Mouse (Mus musculus) stomach, embryonic 14.5 days (tissue): ENCODE measurements at regions not wholly inside any gene's neighbourhood (a gene's known extent, or its start where the extent isn't known, plus 50 kb on each side); places are given as distances from the start of the nearest gene placed in this dataset.
A peak's percentile ranks its signal among the peaks of the same experiment; 100 is the strongest.

Experiments used
- ATAC-seq: fragments of 200-750 bp; cut with Nextera tagmentation; 2 replicates; pipeline ENCODE4 v1.8.0; 2017; ENCODE audit warnings: low read depth, moderate TSS enrichment; ENCODE audit not compliant: insufficient number of reproducible peaks, insufficient read depth, low FRiP score
- H3K27ac ChIP-seq: fragments of 300-500 bp; sonication (generic); 2 replicates; pipeline ENCODE4 v1.5.1; 2014; ENCODE audit warnings: mild to moderate bottlenecking, low read length, moderate library complexity, mixed read lengths
- H3K27me3 ChIP-seq: fragments of 300-500 bp; sonication (generic); 2 replicates; pipeline ENCODE4 v1.6.1; 2014; ENCODE audit warnings: low read length, control low read depth, mixed read lengths; ENCODE audit not compliant: control insufficient read depth, insufficient read depth
- H3K36me3 ChIP-seq: fragments of 300-500 bp; sonication (generic); 2 replicates; pipeline ENCODE4 v1.6.1; 2014; ENCODE audit warnings: mild to moderate bottlenecking, control low read depth, low read length, moderate library complexity, mixed read lengths; ENCODE audit not compliant: control insufficient read depth, insufficient read depth
- H3K4me1 ChIP-seq: fragments of 300-500 bp; sonication (generic); 2 replicates; pipeline ENCODE4 v1.6.1; 2014; ENCODE audit warnings: low read length, control low read depth, mixed read lengths; ENCODE audit not compliant: control insufficient read depth, insufficient read depth
- H3K4me2 ChIP-seq: fragments of 300-500 bp; sonication (generic); replicated peaks from 2 replicates; pipeline ENCODE4 v1.6.1; 2014; ENCODE audit warnings: low read depth, low read length, control low read depth
- H3K4me3 ChIP-seq: fragments of 300-500 bp; sonication (generic); 2 replicates; pipeline ENCODE4 v1.5.1; 2014; ENCODE audit warnings: low read depth, low read length, control low read depth
- H3K9ac ChIP-seq: fragments of 300-500 bp; sonication (generic); replicated peaks from 2 replicates; pipeline ENCODE4 v1.6.1; 2014; ENCODE audit warnings: low read depth, mild to moderate bottlenecking, control low read depth, low read length, moderate library complexity, mixed read lengths
- H3K9me3 ChIP-seq: fragments of 300-500 bp; sonication (generic); 2 replicates; pipeline ENCODE4 v1.6.1; 2016; ENCODE audit warnings: low read depth, low read length, control low read depth; ENCODE audit not compliant: control insufficient read depth
- WGBS: fragments of 180-500 bp; shearing (Covaris S2); extraction: QIAGEN DNeasy Blood & Tissue Kit; methylation state at CpG from one replicate; pipeline ENCODE4 v1.1.7; 2014; 5-methylcytosine and 5-hydroxymethylcytosine counted together

- Histone ChIP-seq H3K36me3 (no peaks in the 10 kb centered on the region), H3K9me3 (no peaks in the 10 kb centered on the region), H3K27me3 (no peaks in the 10 kb centered on the region), H3K4me3 (no peak overlapping the region), H3K4me1 (no peaks in the 10 kb centered on the region), H3K27ac (no peak overlapping the region), H3K9ac (no peak overlapping the region), H3K4me2 (no peak overlapping the region)
- no peak for ATAC-seq
- WGBS = 73% methylated on average over 5 of the region's 5 CpGs
Observed at GRCm38 (mm10) chr13:34469568-34469967, 124.6 kb upstream of the Slc22a23 start.

GRCm38 (mm10) chr13:34468132-34468748 is 123.3 kb upstream of the Slc22a23 start:
- no peaks in the 10 kb centered on the region for H3K9me3 ChIP-seq
- no peak overlapping the region for H3K27ac ChIP-seq
- no peak overlapping the region for H3K9ac ChIP-seq
- no peaks in the 10 kb centered on the region for H3K36me3 ChIP-seq
- no peak for ATAC-seq
- H3K27me3 ChIP-seq = no peaks in the 10 kb centered on the region
- WGBS = 72% methylated on average over 3 of the region's 3 CpGs
- no peaks in the 10 kb centered on the region for H3K4me1 ChIP-seq
- H3K4me2 ChIP-seq = no peak overlapping the region
- H3K4me3 ChIP-seq = no peak overlapping the region

- Histone ChIP-seq H3K36me3 (no peaks in the 10 kb centered on the region), H3K4me1 (peaks cover 7% of the 10 kb centered on the region), H3K27me3 (no peaks in the 10 kb centered on the region), H3K9ac (no peak overlapping the region), H3K4me2 (no peak overlapping the region), H3K27ac (no peak overlapping the region), H3K4me3 (no peak overlapping the region), H3K9me3 (no peaks in the 10 kb centered on the region)
- no peak for ATAC-seq
Observed at GRCm38 (mm10) chr13:34465862-34466430, 121.0 kb upstream of the Slc22a23 start.

GRCm38 (mm10) chr13:34465456-34465855 is 120.5 kb upstream of the Slc22a23 start:
- Histone ChIP-seq H3K27ac (no peak overlapping the region), H3K9me3 (no peaks in the 10 kb centered on the region), H3K4me2 (no peak overlapping the region), H3K27me3 (no peaks in the 10 kb centered on the region), H3K36me3 (no peaks in the 10 kb centered on the region), H3K4me3 (no peak overlapping the region), H3K4me1 (peaks cover 7% of the 10 kb centered on the region), H3K9ac (no peak overlapping the region)
- ATAC-seq = no peak
- 69% methylated on average over 5 of the region's 5 CpGs for WGBS

GRCm38 (mm10) chr13:34464221-34464620 is 119.2 kb upstream of the Slc22a23 start:
- Histone ChIP-seq H3K4me3 (no peak overlapping the region), H3K27me3 (no peaks in the 10 kb centered on the region), H3K36me3 (no peaks in the 10 kb centered on the region), H3K9ac (no peak overlapping the region), H3K4me2 (no peak overlapping the region), H3K9me3 (no peaks in the 10 kb centered on the region), H3K27ac (no peak overlapping the region), H3K4me1 (peaks cover 7% of the 10 kb centered on the region)
- WGBS = 83% methylated on average over 4 of the region's 4 CpGs
- ATAC-seq = no peak

- peak; percentile 81 for ATAC-seq
- WGBS = 22% methylated on average over 2 of the region's 2 CpGs
- peaks cover 7% of the 10 kb centered on the region for H3K4me1 ChIP-seq
- H3K9me3 ChIP-seq = no peaks in the 10 kb centered on the region
- 0 out of 2 replicates have a peak overlapping the region, but pooled peaks have one; percentile 44 for H3K27ac ChIP-seq
- no peak overlapping the region for H3K4me3 ChIP-seq
- no peak overlapping the region for H3K9ac ChIP-seq
- H3K36me3 ChIP-seq = no peaks in the 10 kb centered on the region
- no peaks in the 10 kb centered on the region for H3K27me3 ChIP-seq
- no peak overlapping the region for H3K4me2 ChIP-seq
Observed at GRCm38 (mm10) chr13:34462808-34463511, 118.0 kb upstream of the Slc22a23 start.

GRCm38 (mm10) chr13:34462206-34462807 is 117.3 kb upstream of the Slc22a23 start:
- WGBS = 79% methylated on average over 6 of the region's 6 CpGs
- peak; percentile 25; the same call in 1 of the 2 replicates for ATAC-seq
- Histone ChIP-seq H3K9ac (no peak overlapping the region), H3K27me3 (no peaks in the 10 kb centered on the region), H3K9me3 (no peaks in the 10 kb centered on the region), H3K4me1 (peaks cover 7% of the 10 kb centered on the region), H3K4me3 (no peak overlapping the region), H3K27ac (0 out of 2 replicates have a peak overlapping the region, but pooled peaks have one; percentile 11), H3K4me2 (no peak overlapping the region), H3K36me3 (no peaks in the 10 kb centered on the region)

GRCm38 (mm10) chr13:34460969-34461368 is 116.0 kb upstream of the Slc22a23 start:
- H3K4me3 ChIP-seq = no peak overlapping the region
- no peaks in the 10 kb centered on the region for H3K36me3 ChIP-seq
- H3K4me2 ChIP-seq = no peak overlapping the region
- no peak overlapping the region for H3K27ac ChIP-seq
- 34% methylated on average over 4 of the region's 4 CpGs for WGBS
- peaks cover 7% of the 10 kb centered on the region for H3K4me1 ChIP-seq
- H3K9me3 ChIP-seq = no peaks in the 10 kb centered on the region
- no peak overlapping the region for H3K9ac ChIP-seq
- H3K27me3 ChIP-seq = no peaks in the 10 kb centered on the region
- ATAC-seq = 0 out of 2 replicates have a peak, but pooled peaks have one; percentile 25
